17 mouse cellular contexts compared by ENCODE assay signal in the genomic region with DNA sequence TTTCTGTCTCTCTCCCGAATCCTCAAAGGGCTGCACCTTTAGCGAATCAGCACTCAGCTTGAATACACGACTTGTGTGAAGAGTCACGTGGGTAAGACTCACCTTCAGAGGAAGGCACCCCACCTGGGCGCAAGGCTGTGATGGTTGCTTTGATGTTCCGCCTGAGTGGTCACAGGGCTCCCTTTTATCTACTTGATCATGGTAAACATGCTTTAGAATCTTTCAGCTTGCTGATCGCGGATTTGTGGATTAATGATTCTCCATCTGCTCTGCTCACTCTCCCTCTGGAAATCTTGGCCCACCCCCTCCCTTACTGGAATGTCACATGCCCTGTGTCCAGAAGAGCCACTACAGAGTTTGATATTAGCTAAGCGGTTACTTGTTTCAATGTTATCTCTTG. TPM values are rescaled to one million over a fixed set of nuclear protein-coding genes. Genes with fewer than 3 reads are reported as not detected.
DNase-seq lines count a peak whose midpoint lies in the region; ATAC-seq and TF ChIP-seq lines count a peak whose summit lies in the region.
"Had no signal": no experiment of that assay in that cellular context is flagged by ENCODE, and none has a peak within 500 bp of the region (broad histone marks: within the 10 kb centered on the region; RNA-seq: fewer than 3 reads in every experiment).

No protein-coding gene starts in this region.

- H3K9me3 ChIP-seq in lung, embryonic 14.5 days (ENCODE audit: low read depth, low read length), result no peaks in the 10 kb centered on the region
- H3K9me3 ChIP-seq in stomach, embryonic 16.5 days (replicated peaks; ENCODE audit: control insufficient read depth, low read length), result no peaks in the 10 kb centered on the region
- H3K9me3 ChIP-seq: heart, embryonic 15.5 days; hindbrain, embryonic 13.5 days; midbrain, embryonic 10.5 days; neural tube, embryonic 15.5 days had no signal

- peak; percentile 55 for DNase-seq in lung, embryonic 14.5 days
- DNase-seq in lung, postnatal 25 days (ENCODE audit: low spot score), result no peak
- DNase-seq in kidney, adult 2 months, result peak; percentile 49
- peak; percentile 34 to 52 for DNase-seq in kidney, postnatal 36 days
- no peak for DNase-seq in layer of hippocampus, adult 11-12 months (ENCODE audit: low spot score)
- DNase-seq in right cerebral cortex, postnatal 36 days (ENCODE audit: low spot score in 2 of 2), result no peak
- no peak for DNase-seq in thymus, postnatal 0 days (ENCODE audit: low spot score)
- DNase-seq: cerebellum, adult 9-10 months; gastrocnemius, postnatal 25 days; lung, adult 18-20 months; right cerebral cortex, postnatal 14 days; thymus, postnatal 36 days had no signal

- peak; percentile 30; the same call in 1 of the 2 replicates for ATAC-seq in lung, embryonic 14.5 days (ENCODE audit: insufficient read depth)
- peak; percentile 49; the same call in 1 of the 2 replicates for ATAC-seq in stomach, embryonic 16.5 days (ENCODE audit: insufficient read depth, low FRiP score)

- H3K4me1 ChIP-seq in lung, embryonic 14.5 days (ENCODE audit: insufficient read depth), result peaks cover 8% of the 10 kb centered on the region; the same call in 1 of the 2 replicates
- H3K4me1 ChIP-seq in kidney, adult 2 months (ENCODE audit: control insufficient read depth, insufficient read depth, low read length), result peaks cover 8% of the 10 kb centered on the region; the same call in 1 of the 2 replicates
- peaks cover 6% of the 10 kb centered on the region; the same call in 1 of the 2 replicates for H3K4me1 ChIP-seq in stomach, embryonic 16.5 days (ENCODE audit: control insufficient read depth, insufficient read depth, low read length)
- H3K4me1 ChIP-seq: hindbrain, embryonic 13.5 days; neural tube, embryonic 15.5 days had no signal

- no peak overlapping the region for H3K9ac ChIP-seq in lung, embryonic 14.5 days
- H3K9ac ChIP-seq in stomach, embryonic 16.5 days (ENCODE audit: low read length), result no peak overlapping the region
- H3K9ac ChIP-seq: heart, embryonic 15.5 days; hindbrain, embryonic 13.5 days; neural tube, embryonic 15.5 days had no signal

- no peaks in the 10 kb centered on the region for H3K27me3 ChIP-seq in lung, embryonic 14.5 days (ENCODE audit: insufficient read depth, low read length)
- no peaks in the 10 kb centered on the region for H3K27me3 ChIP-seq in kidney, adult 2 months (replicated peaks; ENCODE audit: control insufficient read depth, insufficient read depth, low read length)
- no peaks in the 10 kb centered on the region for H3K27me3 ChIP-seq in stomach, embryonic 16.5 days (ENCODE audit: control insufficient read depth, insufficient read depth, low read length)
- H3K27me3 ChIP-seq: heart, embryonic 15.5 days; hindbrain, embryonic 13.5 days; neural tube, embryonic 15.5 days had no signal

- H3K4me3 ChIP-seq in lung, embryonic 14.5 days (ENCODE audit: low read depth, low read length), result no peak overlapping the region
- no peak overlapping the region for H3K4me3 ChIP-seq in kidney, adult 2 months (ENCODE audit: insufficient read depth, low read depth, low read length)
- no peak overlapping the region for H3K4me3 ChIP-seq in stomach, embryonic 16.5 days (replicated peaks; ENCODE audit: low read length)
- H3K4me3 ChIP-seq: heart, embryonic 15.5 days; hindbrain, embryonic 13.5 days; midbrain, embryonic 10.5 days; neural tube, embryonic 15.5 days had no signal

- 59% methylated on average over 9 of the region's 9 CpGs for WGBS in lung, embryonic 14.5 days
- WGBS in kidney, adult 2 months, result 49% methylated on average over 9 of the region's 9 CpGs
- 56% methylated on average over 9 of the region's 9 CpGs for WGBS in stomach, embryonic 16.5 days

- H3K27ac ChIP-seq in lung, embryonic 14.5 days (ENCODE audit: low read depth), result 0 out of 2 replicates have a peak overlapping the region, but pooled peaks have one; percentile 15
- H3K27ac ChIP-seq in kidney, adult 2 months (ENCODE audit: insufficient read depth, low read depth, low read length), result no peak overlapping the region
- H3K27ac ChIP-seq in stomach, embryonic 16.5 days (ENCODE audit: low read length), result no peak overlapping the region
- H3K27ac ChIP-seq: heart, embryonic 15.5 days; hindbrain, embryonic 13.5 days; midbrain, embryonic 10.5 days; neural tube, embryonic 15.5 days had no signal

- no peaks in the 10 kb centered on the region for H3K36me3 ChIP-seq in lung, embryonic 14.5 days (ENCODE audit: insufficient read depth)
- no peaks in the 10 kb centered on the region for H3K36me3 ChIP-seq in kidney, adult 2 months (ENCODE audit: control insufficient read depth, insufficient read depth, low read length)
- H3K36me3 ChIP-seq in stomach, embryonic 16.5 days (ENCODE audit: control insufficient read depth, insufficient read depth, low read length), result no peaks in the 10 kb centered on the region
- H3K36me3 ChIP-seq: heart, embryonic 15.5 days; hindbrain, embryonic 13.5 days; midbrain, embryonic 10.5 days; neural tube, embryonic 15.5 days had no signal

- no peak for TF ChIP-seq POLR2A in kidney, adult 2 months (IDR thresholded peaks at IDR 0.05; ENCODE audit: low read depth, low read length)

- no peak overlapping the region for H3K4me2 ChIP-seq in lung, embryonic 14.5 days
- no peak overlapping the region for H3K4me2 ChIP-seq in stomach, embryonic 16.5 days (ENCODE audit: low read depth, low read length)
- H3K4me2 ChIP-seq: heart, embryonic 15.5 days; hindbrain, embryonic 13.5 days; neural tube, embryonic 15.5 days had no signal

- no peak for TF ChIP-seq CTCF in lung, embryonic 14.5 days (IDR thresholded peaks at IDR 0.05; ENCODE audit: low read depth)
- TF ChIP-seq CTCF in kidney, adult 2 months (conservative IDR thresholded peaks at IDR 0.05; ENCODE audit: insufficient read depth, insufficient read length, low read depth, low read length), result no peak

RNA-seq across cellular contexts. Expression of a gene that starts 37.1 kb away (rescaled TPM):
- 81.7 and 87.2 TPM in 2 replicates for polyA plus RNA-seq in lung, embryonic 14.5 days (2014; fragmentation: Nextera tagmentation; extraction: Ambion mirVana)
- 19.2 and 24.8 TPM in 2 replicates for polyA plus RNA-seq in kidney, adult 2 months (2012; rRNA removed)
- polyA plus RNA-seq in stomach, embryonic 16.5 days (2015; fragmentation: Nextera tagmentation; extraction: Ambion mirVana), result 19.7 and 20.6 TPM in 2 replicates
- 32.4 and 37.2 TPM in 2 replicates for polyA plus RNA-seq in thymus, postnatal 0 days (2015; fragmentation: Nextera tagmentation; extraction: Ambion mirVana)

Comparison
In these comparisons a context has a peak if more than half of its experiments do, and no peak if none do; other contexts are left out.
1. DNase-seq: peak in lung, embryonic 14.5 days (single experiment), kidney, adult 2 months (single experiment) and kidney, postnatal 36 days (2 of 2); none in lung, postnatal 25 days (single experiment), layer of hippocampus, adult 11-12 months (single experiment), right cerebral cortex, postnatal 36 days (0 of 2) and thymus, postnatal 0 days (single experiment).